Mouse (Mus musculus) gastrocnemius, postnatal 4 days (tissue): ENCODE data around the gene Rfc1. TPM values are rescaled to one million over a fixed set of nuclear protein-coding genes. Genes with fewer than 3 reads are reported as not detected.
A peak's percentile ranks its signal among the peaks of the same experiment; 100 is the strongest.

Experiments used
- DNase-seq, 2 experiments: peaks; one replicate each; pipeline ENCODE4 v3.0.0; 2021 to 2022; ENCODE audit warnings: low spot score in 2 of 2, mixed read lengths in 2 of 2
- long read RNA-seq, 2 experiments: library from polyadenylated mRNA; stranded (forward); transcript quantifications; one replicate each; pipeline ENCODE4 v2.0.0; 2021
- total RNA-seq, 2 experiments: library from RNA; stranded (reverse); gene quantifications; 2 replicates each; pipeline ENCODE4 v1.2.3; 2021

Rfc1 gene
- 10 to 100 TPM; 41.2 to 43.6 TPM for total RNA-seq
- long read RNA-seq, experiment 1, full-length matches to known transcripts, result 28 of 48 reads
- long read RNA-seq, experiment 1, partial matches to known transcripts, result 3 of 48 reads
- long read RNA-seq, experiment 1, other reads (novel, unspliced or antisense), result 17 of 48 reads
- long read RNA-seq, experiment 2, full-length matches to known transcripts, result 34 of 48 reads
- long read RNA-seq, experiment 2, partial matches to known transcripts, result 6 of 48 reads
- long read RNA-seq, experiment 2, other reads (novel, unspliced or antisense), result 8 of 48 reads

- peak; percentile 73 to 84 for DNase-seq
Measured at GRCm38 (mm10) chr5:65335298-65336074, at the start of gene Rfc1. Rfc1 (minus strand) TSS chr5:65335670.

GRCm38 (mm10) chr5:65374746-65375145, 39.3 kb upstream of the Rfc1 start:
- DNase-seq, result no peak

GRCm38 (mm10) chr5:65371551-65371950, 36.1 kb upstream of the Rfc1 start:
- DNase-seq, result no peak

- no peak for DNase-seq
Measured at GRCm38 (mm10) chr5:65367837-65368236, 32.4 kb upstream of the Rfc1 start.

GRCm38 (mm10) chr5:65357771-65358170, 22.3 kb upstream of the Rfc1 start:
- no peak for DNase-seq

- DNase-seq, result no peak
Measured at GRCm38 (mm10) chr5:65356851-65357250, 21.4 kb upstream of the Rfc1 start.

GRCm38 (mm10) chr5:65354985-65355384, 19.5 kb upstream of the Rfc1 start:
- no peak for DNase-seq

GRCm38 (mm10) chr5:65354097-65354496, 18.6 kb upstream of the Rfc1 start:
- DNase-seq, result no peak

GRCm38 (mm10) chr5:65350508-65350907, 15.0 kb upstream of the Rfc1 start:
- DNase-seq, result no peak

- DNase-seq, result no peak
Measured at GRCm38 (mm10) chr5:65348168-65348567, 12.7 kb upstream of the Rfc1 start, which contains the start of gene Klb. Klb (plus strand) TSS chr5:65348314.

- no peak for DNase-seq
Measured at GRCm38 (mm10) chr5:65340167-65340566, 4.7 kb upstream of the Rfc1 start.

GRCm38 (mm10) chr5:65338394-65338793, 2.9 kb upstream of the Rfc1 start:
- DNase-seq, result no peak

- DNase-seq, result no peak
Measured at GRCm38 (mm10) chr5:65336075-65336355, 545 bp upstream of the Rfc1 start.

- no peak for DNase-seq
Measured at GRCm38 (mm10) chr5:65334788-65335187, 682 bp downstream of the Rfc1 start.

GRCm38 (mm10) chr5:65329971-65330370, 5.5 kb downstream of the Rfc1 start:
- DNase-seq, result no peak

- no peak for DNase-seq
Measured at GRCm38 (mm10) chr5:65326212-65326611, 9.3 kb downstream of the Rfc1 start.

- DNase-seq, result no peak
Measured at GRCm38 (mm10) chr5:65324758-65325355, 10.6 kb downstream of the Rfc1 start.

GRCm38 (mm10) chr5:65324271-65324670, 11.2 kb downstream of the Rfc1 start:
- DNase-seq, result no peak

- DNase-seq, result no peak
Measured at GRCm38 (mm10) chr5:65322165-65322564, 13.3 kb downstream of the Rfc1 start.

GRCm38 (mm10) chr5:65319176-65319575, 16.3 kb downstream of the Rfc1 start:
- no peak for DNase-seq

GRCm38 (mm10) chr5:65308866-65309265, 26.6 kb downstream of the Rfc1 start:
- no peak for DNase-seq

- DNase-seq, result no peak
Measured at GRCm38 (mm10) chr5:65308208-65308607, 27.3 kb downstream of the Rfc1 start.
